Mouse (Mus musculus) MEL (cell line): ENCODE measurements around the gene Nlrx1. TPM values are rescaled to one million over a fixed set of nuclear protein-coding genes. Genes with fewer than 3 reads are reported as not detected.

ENCODE experiments used
- DNase-seq: peaks from one replicate; pipeline ENCODE4 v3.0.0; 2011; ENCODE audit warnings: low read depth, low spot score
- H3K27ac ChIP-seq: 2 replicates; pipeline ENCODE4 v1.5.1; 2012; ENCODE audit warnings: low read depth, mild to moderate bottlenecking, control low read depth, low read length, moderate library complexity; ENCODE audit not compliant: control insufficient read depth
- H3K27me3 ChIP-seq, 2 experiments: fragments of 150-350 bp in 1 of 2; sonication (generic) in 1 of 2; 2 replicates each; pipeline ENCODE4 v1.6.1; 2012; ENCODE audit warnings: low read length in 2 of 2, mild to moderate bottlenecking in 2 of 2, improper control_type of control experiment in 1 of 2, moderate library complexity in 1 of 2; ENCODE audit not compliant: insufficient read depth in 2 of 2, control insufficient read depth in 1 of 2
- H3K36me3 ChIP-seq, 2 experiments: 2 replicates each; pipeline ENCODE4 v1.6.1; 2012 to 2014; ENCODE audit warnings: low read length in 2 of 2, improper control_type of control experiment in 1 of 2, inconsistent platforms in 1 of 2, mild to moderate bottlenecking in 1 of 2; ENCODE audit not compliant: insufficient read depth in 2 of 2, control insufficient read depth in 1 of 2
- H3K4me1 ChIP-seq, 2 experiments: fragments of 150-350 bp in 1 of 2; sonication (generic) in 1 of 2; 2 replicates each; pipeline ENCODE4 v1.6.1; 2012; ENCODE audit warnings: low read length in 2 of 2, improper control_type of control experiment in 1 of 2, mild to moderate bottlenecking in 1 of 2; ENCODE audit not compliant: insufficient read depth in 2 of 2, control insufficient read depth in 1 of 2
- H3K4me3 ChIP-seq, 2 experiments: fragments of 150-350 bp in 1 of 2; sonication (generic) in 1 of 2; 2 replicates each; pipeline ENCODE4 v1.5.1; 2012; ENCODE audit warnings: low read depth in 2 of 2, low read length in 2 of 2, mild to moderate bottlenecking in 2 of 2, moderate library complexity in 2 of 2, control low read depth in 1 of 2, improper control_type of control experiment in 1 of 2; ENCODE audit not compliant: control insufficient read depth in 1 of 2, insufficient read depth in 1 of 2
- H3K79me2 ChIP-seq: 2 replicates; pipeline ENCODE4 v1.6.1; 2012; ENCODE audit warnings: mild to moderate bottlenecking, low read length, moderate library complexity; ENCODE audit not compliant: control insufficient read depth, poor library complexity, insufficient read depth
- H3K9ac ChIP-seq: 2 replicates; pipeline ENCODE4 v1.6.1; 2012; ENCODE audit warnings: low read depth, mild to moderate bottlenecking, control low read depth, low read length, moderate library complexity; ENCODE audit not compliant: control insufficient read depth, poor library complexity, severe bottlenecking
- H3K9me3 ChIP-seq: fragments of 150-350 bp; sonication (generic); replicated peaks from 2 replicates; pipeline ENCODE4 v1.6.1; 2012; ENCODE audit warnings: mild to moderate bottlenecking, low read length, improper control_type of control experiment, moderate library complexity; ENCODE audit not compliant: insufficient read depth
- CHD1 ChIP-seq: IDR thresholded peaks from 2 replicates; pipeline ENCODE4 v1.6.1; 2012; ENCODE audit warnings: low read depth, mild to moderate bottlenecking, inconsistent platforms, low read length, improper control_type of control experiment
- CHD2 ChIP-seq: IDR thresholded peaks from 2 replicates; pipeline ENCODE4 v1.6.1; 2011; ENCODE audit warnings: low read length, improper control_type of control experiment
- E2F4 ChIP-seq: IDR thresholded peaks from 2 replicates; pipeline ENCODE4 v1.6.1; 2011; ENCODE audit warnings: low read depth, low read length, improper control_type of control experiment, borderline replicate concordance
- GABPA ChIP-seq: IDR thresholded peaks from 2 replicates; pipeline ENCODE4 v1.6.1; 2012; ENCODE audit warnings: low read depth, mild to moderate bottlenecking, inconsistent platforms, low read length, improper control_type of control experiment, moderate library complexity
- GATA1 ChIP-seq: IDR thresholded peaks from 2 replicates; pipeline ENCODE4 v1.6.1; 2011; ENCODE audit warnings: low read depth, low read length, improper control_type of control experiment
- HCFC1 ChIP-seq: IDR thresholded peaks from 2 replicates; pipeline ENCODE4 v1.6.1; 2012; ENCODE audit warnings: low read depth, mild to moderate bottlenecking, inconsistent platforms, low read length, improper control_type of control experiment, moderate library complexity
- JUND ChIP-seq: IDR thresholded peaks from 2 replicates; pipeline ENCODE4 v1.6.1; 2011; ENCODE audit warnings: low read depth, mild to moderate bottlenecking, improper control_type of control experiment, low read length
- KAT2A ChIP-seq: conservative IDR thresholded peaks from 2 replicates; pipeline ENCODE4 v1.6.1; 2012; ENCODE audit warnings: low read depth, low read length, improper control_type of control experiment, inconsistent platforms
- MAFK ChIP-seq: IDR thresholded peaks from 2 replicates; pipeline ENCODE4 v1.6.1; 2011; ENCODE audit warnings: low read depth, mild to moderate bottlenecking, low read length, improper control_type of control experiment, borderline replicate concordance
- MAX ChIP-seq: IDR thresholded peaks from 2 replicates; pipeline ENCODE4 v1.6.1; 2011; ENCODE audit warnings: low read length, improper control_type of control experiment
- MAZ ChIP-seq: IDR thresholded peaks from 2 replicates; pipeline ENCODE4 v1.6.1; 2012; ENCODE audit warnings: low read depth, mild to moderate bottlenecking, inconsistent platforms, low read length, improper control_type of control experiment
- MEF2A ChIP-seq: IDR thresholded peaks from 2 replicates; pipeline ENCODE4 v1.6.1; 2014; ENCODE audit warnings: low read depth, mild to moderate bottlenecking, inconsistent platforms, low read length, improper control_type of control experiment; ENCODE audit not compliant: poor library complexity, insufficient replicate concordance, severe bottlenecking; ENCODE audit errors: extremely low read depth
- NELFE ChIP-seq: IDR thresholded peaks from 2 replicates; pipeline ENCODE4 v1.6.1; 2011; ENCODE audit warnings: low read depth, low read length, improper control_type of control experiment
- POLR2AphosphoS2 ChIP-seq: IDR thresholded peaks from 2 replicates; pipeline ENCODE4 v1.6.1; 2011; ENCODE audit warnings: low read length, improper control_type of control experiment
- POLR2AphosphoS5 ChIP-seq: IDR thresholded peaks from 2 replicates; pipeline ENCODE4 v1.6.1; 2012; ENCODE audit warnings: low read depth, borderline replicate concordance, mild to moderate bottlenecking, inconsistent platforms, low read length, moderate library complexity, mixed read lengths
- RAD21 ChIP-seq: IDR thresholded peaks from 2 replicates; pipeline ENCODE4 v1.6.1; 2011; ENCODE audit warnings: mild to moderate bottlenecking, low read depth, low read length, improper control_type of control experiment
- RCOR1 ChIP-seq: IDR thresholded peaks from 2 replicates; pipeline ENCODE4 v1.6.1; 2012; ENCODE audit warnings: low read depth, mild to moderate bottlenecking, inconsistent platforms, low read length, improper control_type of control experiment
- SMC3 ChIP-seq: IDR thresholded peaks from 2 replicates; pipeline ENCODE4 v1.6.1; 2011; ENCODE audit warnings: low read depth, low read length, improper control_type of control experiment
- TAL1 ChIP-seq: IDR thresholded peaks from 2 replicates; pipeline ENCODE4 v1.6.1; 2012; ENCODE audit warnings: mild to moderate bottlenecking, inconsistent platforms, low read length, moderate library complexity, mixed read lengths
- TBP ChIP-seq: IDR thresholded peaks from 2 replicates; pipeline ENCODE4 v1.8.0; 2011; ENCODE audit warnings: low read depth, low read length, improper control_type of control experiment
- UBTF ChIP-seq: IDR thresholded peaks from 2 replicates; pipeline ENCODE4 v1.6.1; 2012; ENCODE audit warnings: low read depth, mild to moderate bottlenecking, inconsistent platforms, low read length, improper control_type of control experiment, moderate library complexity, borderline replicate concordance; ENCODE audit not compliant: insufficient read depth
- ZC3H11A ChIP-seq: IDR thresholded peaks from 2 replicates; pipeline ENCODE4 v1.6.1; 2012; ENCODE audit warnings: low read depth, mild to moderate bottlenecking, inconsistent platforms, low read length, improper control_type of control experiment
- ZNF384 ChIP-seq: IDR thresholded peaks from 2 replicates; pipeline ENCODE4 v1.6.1; 2012; ENCODE audit warnings: low read depth, mild to moderate bottlenecking, inconsistent platforms, low read length, improper control_type of control experiment
- polyA plus RNA-seq, 2 experiments: library from polyadenylated mRNA; stranded (reverse) in 1 of 2; unstranded in 1 of 2; fragments of >175 nt in 1 of 2; fragments of >200 nt in 1 of 2; gene quantifications; 2 replicates each; pipeline versions ENCODE4 v1.2.1 to v1.2.4; 2012; ENCODE audit warnings: low replicate concordance in 2 of 2, low read depth in 1 of 2; ENCODE audit not compliant: insufficient read length in 2 of 2, insufficient read depth in 1 of 2, missing spikeins in 1 of 2
- total RNA-seq: library from RNA; depleted of rRNA; stranded (reverse); fragments of 300-350 nt; gene quantifications from 2 replicates; pipeline ENCODE4 v1.2.3, GENCODE M21; 2012

Nlrx1 gene
- total and polyA plus RNA-seq, 3 experiments, result 1.2 to 7.0 TPM; not detected in 1

DNA sequence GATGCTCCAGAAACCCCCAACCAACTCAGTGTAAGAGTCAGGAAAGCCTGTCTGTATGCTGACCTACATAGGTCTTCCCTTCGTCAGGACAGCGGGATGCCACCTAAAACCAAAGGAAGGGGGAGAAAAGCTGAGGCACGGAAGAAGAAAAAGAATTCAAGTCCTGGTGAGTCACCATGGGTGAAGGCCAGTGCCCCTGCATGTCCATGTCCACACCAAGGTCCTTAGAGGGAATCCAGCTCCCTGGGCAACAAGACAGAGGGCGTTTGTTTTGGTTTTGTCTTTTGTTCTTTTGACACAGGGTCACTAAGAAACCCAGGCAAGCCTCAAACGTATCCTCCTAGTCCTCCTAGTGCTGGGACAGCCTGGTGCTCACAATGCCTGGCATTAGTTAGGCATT, 27.5 kb downstream of the Nlrx1 start:
- H3K27me3 ChIP-seq, result no peaks in the 10 kb centered on the region
- no peak for TF ChIP-seq TBP
- TF ChIP-seq NELFE, result no peak
- no peak for TF ChIP-seq ZNF384
- no peak for TF ChIP-seq GATA1
- no peak for TF ChIP-seq HCFC1
- no peak for TF ChIP-seq POLR2AphosphoS5
- TF ChIP-seq MAZ, result no peak
- TF ChIP-seq E2F4, result no peak
- no peak for TF ChIP-seq MAX
- TF ChIP-seq MAFK, result no peak
- no peak for TF ChIP-seq CHD1
- no peak for TF ChIP-seq UBTF
- TF ChIP-seq RAD21, result no peak
- TF ChIP-seq KAT2A, result no peak
- no peak for TF ChIP-seq TAL1
- no peak for TF ChIP-seq POLR2AphosphoS2
- no peak for DNase-seq
- no peaks in the 10 kb centered on the region for H3K9me3 ChIP-seq
- no peaks in the 10 kb centered on the region for H3K79me2 ChIP-seq
- no peak overlapping the region for H3K9ac ChIP-seq
- no peak overlapping the region for H3K27ac ChIP-seq
- no peaks in the 10 kb centered on the region for H3K36me3 ChIP-seq
- H3K4me3 ChIP-seq, result no peak overlapping the region
- no peaks in the 10 kb centered on the region for H3K4me1 ChIP-seq

DNA sequence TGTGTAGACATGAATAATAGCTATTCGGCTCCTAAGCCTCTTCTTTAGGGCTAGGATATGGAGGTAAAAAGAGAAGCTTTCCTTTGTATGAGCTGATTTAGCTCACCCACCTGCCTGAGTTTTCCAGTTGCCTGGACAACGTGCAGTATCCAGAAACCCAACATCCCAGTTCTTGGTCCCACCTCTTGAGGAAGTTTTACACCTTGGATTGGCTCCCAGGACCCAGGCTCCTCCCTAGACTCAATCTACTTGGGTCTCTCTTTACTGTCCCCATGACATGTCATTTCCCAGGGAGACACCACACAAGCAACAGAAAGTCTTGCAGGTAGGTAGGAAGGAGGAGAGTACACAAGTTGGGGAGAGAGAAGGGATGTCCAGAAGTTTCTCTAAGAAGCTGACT, 28.0 kb downstream of the Nlrx1 start, which contains the start of gene Ccdc153:
TSS of gene Ccdc153 (plus strand) at position 278 of the 400 bp plus-strand sequence.
- H3K9ac ChIP-seq, result no peak within 1 kb of the TSS
- H3K79me2 ChIP-seq, result no peaks in the 10 kb centered on the region
- no peaks in the 10 kb centered on the region for H3K4me1 ChIP-seq
- H3K9me3 ChIP-seq, result no peaks in the 10 kb centered on the region
- peaks cover 0 to 1% of the 10 kb centered on the region in 2 experiments; a peak in 2 of 4 replicates for H3K36me3 ChIP-seq
- TF ChIP-seq ZC3H11A, result no peak
- no peak for TF ChIP-seq POLR2AphosphoS5
- TF ChIP-seq TAL1, result no peak
- TF ChIP-seq SMC3, result no peak
- TF ChIP-seq GABPA, result no peak
- no peak for TF ChIP-seq MEF2A
- TF ChIP-seq CHD2, result no peak
- TF ChIP-seq JUND, result no peak
- TF ChIP-seq RCOR1, result no peak
- TF ChIP-seq HCFC1, result no peak
- H3K27me3 ChIP-seq, result no peaks in the 10 kb centered on the region
- DNase-seq, result no peak
- H3K27ac ChIP-seq, result no peak within 1 kb of the TSS
- no peak within 1 kb of the TSS for H3K4me3 ChIP-seq
